ENCODE assay signal across 18 mouse cellular contexts in the genomic region with DNA sequence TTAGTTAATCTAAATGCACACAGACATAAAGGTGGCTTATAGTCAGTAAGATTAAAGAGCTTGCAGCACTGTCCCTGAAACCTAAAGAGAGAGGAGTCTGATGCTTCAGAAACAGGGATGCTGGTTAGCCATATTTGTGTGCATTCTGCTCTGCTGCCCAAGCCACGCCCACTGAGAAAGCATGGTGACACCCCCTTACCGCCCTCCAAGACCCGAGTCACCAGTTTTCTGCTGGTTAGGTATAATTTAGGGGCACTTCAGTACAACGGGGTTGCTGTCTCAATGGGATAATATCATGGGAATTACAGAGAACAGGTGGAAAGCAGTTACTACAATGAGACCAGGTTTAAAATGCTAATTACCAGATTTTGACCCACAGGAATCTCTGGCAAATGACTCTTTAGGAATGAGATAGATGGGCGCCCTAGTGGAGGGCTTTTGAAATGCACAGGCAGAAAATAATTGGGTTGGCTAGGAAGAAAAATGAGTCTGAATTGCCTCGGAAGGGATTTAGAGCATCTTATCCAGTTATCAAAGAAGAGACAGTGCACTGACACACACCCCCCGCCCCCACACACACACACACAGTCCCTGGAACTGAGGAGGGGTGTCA.
DNase-seq lines count a peak whose midpoint lies in the region; ATAC-seq and TF ChIP-seq lines count a peak whose summit lies in the region.
"Had no signal": no experiment of that assay in that cellular context is flagged by ENCODE, and none has a peak within 500 bp of the region (broad histone marks: within the 10 kb centered on the region; RNA-seq: fewer than 3 reads in every experiment).

No protein-coding gene starts in this region.

- H3K4me2 ChIP-seq in hindbrain, postnatal 0 days (ENCODE audit: low read depth, low read length): no peak overlapping the region
- no peak overlapping the region for H3K4me2 ChIP-seq in hindbrain, embryonic 14.5 days (replicated peaks)
- H3K4me2 ChIP-seq: embryonic facial prominence, embryonic 13.5 days; forebrain, embryonic 15.5 days; heart, embryonic 12.5 days; liver, embryonic 13.5 days had no signal

- no peaks in the 10 kb centered on the region for H3K36me3 ChIP-seq in hindbrain, postnatal 0 days (ENCODE audit: insufficient read depth, low read length)
- no peaks in the 10 kb centered on the region for H3K36me3 ChIP-seq in hindbrain, embryonic 14.5 days (replicated peaks; ENCODE audit: control insufficient read depth, insufficient read depth)
- H3K36me3 ChIP-seq: embryonic facial prominence, embryonic 13.5 days; forebrain, embryonic 15.5 days; heart, embryonic 12.5 days; hindbrain, embryonic 10.5 days; liver, embryonic 13.5 days had no signal

- intact Hi-C loops in left cerebral cortex, postnatal 4 days (cut with DNase I): no loop called here

- H3K4me3 ChIP-seq in hindbrain, postnatal 0 days (ENCODE audit: low read length): no peak overlapping the region
- H3K4me3 ChIP-seq in hindbrain, embryonic 14.5 days (replicated peaks; ENCODE audit: low read length): no peak overlapping the region
- H3K4me3 ChIP-seq: embryonic facial prominence, embryonic 13.5 days; forebrain, embryonic 15.5 days; heart, embryonic 12.5 days; hindbrain, embryonic 10.5 days; liver, embryonic 13.5 days had no signal

- DNase-seq in embryo, embryonic 10.5 days (ENCODE audit: low spot score): peak; percentile 26
- no peak for DNase-seq in embryo, embryonic 10 days (ENCODE audit: low spot score)
- DNase-seq in hindbrain, postnatal 0 days (ENCODE audit: low spot score): no peak
- no peak for DNase-seq in hindbrain, embryonic 14.5 days (ENCODE audit: low spot score)
- peak; percentile 14 for DNase-seq in retina, postnatal 1 day
- no peak for DNase-seq in retina, embryonic 14.5 days (ENCODE audit: low spot score)
- DNase-seq in adrenal gland, postnatal 36 days: no peak
- DNase-seq in left cerebral cortex, postnatal 4 days: no peak
- DNase-seq: adrenal gland, postnatal 14 days; gastrocnemius, postnatal 25 days; kidney, adult 11 months; liver, embryonic 13.5 days; lung, postnatal 14 days; thymus, postnatal 4 days had no signal

- H3K4me1 ChIP-seq in hindbrain, postnatal 0 days (ENCODE audit: insufficient read depth, low read length): no peaks in the 10 kb centered on the region
- no peaks in the 10 kb centered on the region for H3K4me1 ChIP-seq in hindbrain, embryonic 14.5 days (replicated peaks; ENCODE audit: control insufficient read depth, insufficient read depth, low read length)
- H3K4me1 ChIP-seq: embryonic facial prominence, embryonic 13.5 days; forebrain, embryonic 15.5 days; hindbrain, embryonic 10.5 days; liver, embryonic 13.5 days had no signal

- peak; percentile 31 for TF ChIP-seq CTCF in hindbrain, postnatal 0 days (IDR thresholded peaks at IDR 0.05; ENCODE audit: low read depth)

- H3K27me3 ChIP-seq in hindbrain, postnatal 0 days (ENCODE audit: insufficient read depth, low read length): no peaks in the 10 kb centered on the region
- no peaks in the 10 kb centered on the region for H3K27me3 ChIP-seq in hindbrain, embryonic 14.5 days (ENCODE audit: control insufficient read depth, insufficient read depth, low read length)
- H3K27me3 ChIP-seq: embryonic facial prominence, embryonic 13.5 days; forebrain, embryonic 15.5 days; heart, embryonic 12.5 days; liver, embryonic 13.5 days had no signal

- WGBS in hindbrain, postnatal 0 days: 40% methylated on average over 7 of the region's 7 CpGs
- 46% methylated on average over 7 of the region's 7 CpGs for WGBS in hindbrain, embryonic 14.5 days

- H3K27ac ChIP-seq in hindbrain, postnatal 0 days: no peak overlapping the region
- H3K27ac ChIP-seq in hindbrain, embryonic 14.5 days: no peak overlapping the region
- H3K27ac ChIP-seq: embryonic facial prominence, embryonic 13.5 days; forebrain, embryonic 15.5 days; hindbrain, embryonic 10.5 days; liver, embryonic 13.5 days had no signal

- no peak overlapping the region for H3K9ac ChIP-seq in hindbrain, postnatal 0 days (replicated peaks; ENCODE audit: low read length)
- no peak overlapping the region for H3K9ac ChIP-seq in hindbrain, embryonic 14.5 days
- H3K9ac ChIP-seq: embryonic facial prominence, embryonic 13.5 days; forebrain, embryonic 15.5 days; heart, embryonic 12.5 days; liver, embryonic 13.5 days had no signal

- no peaks in the 10 kb centered on the region for H3K9me3 ChIP-seq in hindbrain, postnatal 0 days (ENCODE audit: low read length)
- no peaks in the 10 kb centered on the region for H3K9me3 ChIP-seq in hindbrain, embryonic 14.5 days (ENCODE audit: control insufficient read depth, low read length)
- H3K9me3 ChIP-seq: embryonic facial prominence, embryonic 13.5 days; forebrain, embryonic 15.5 days; heart, embryonic 12.5 days; hindbrain, embryonic 10.5 days; liver, embryonic 13.5 days had no signal

- ATAC-seq in hindbrain, postnatal 0 days: no peak
- no peak for ATAC-seq in hindbrain, embryonic 14.5 days (ENCODE audit: low FRiP score)
- ATAC-seq: forebrain, embryonic 15.5 days had no signal

Comparison
In these comparisons a context has a peak if more than half of its experiments do, and no peak if none do; other contexts are left out.
1. DNase-seq: peak in embryo, embryonic 10.5 days (single experiment) and retina, postnatal 1 day (single experiment); none in embryo, embryonic 10 days (single experiment), hindbrain, postnatal 0 days (single experiment), hindbrain, embryonic 14.5 days (single experiment), retina, embryonic 14.5 days (single experiment), adrenal gland, postnatal 36 days (0 of 2) and left cerebral cortex, postnatal 4 days (single experiment).